ENCODE assay signal across 13 mouse cellular contexts in genomic region chr12:26842696-26843095, GRCm38 (mm10).
DNase-seq lines count a peak whose midpoint lies in the region; ATAC-seq lines count a peak whose summit lies in the region.
"Had no signal": no experiment of that assay in that cellular context is flagged by ENCODE, and none has a peak within 500 bp of the region (broad histone marks: within the 10 kb centered on the region; RNA-seq: fewer than 3 reads in every experiment).

No protein-coding gene starts in this region.

- no peaks in the 10 kb centered on the region for H3K9me3 ChIP-seq in forebrain, embryonic 13.5 days (replicated peaks)
- H3K9me3 ChIP-seq in forebrain, embryonic 14.5 days (replicated peaks; ENCODE audit: control insufficient read depth, low read length), result no peaks in the 10 kb centered on the region
- H3K9me3 ChIP-seq in midbrain, embryonic 11.5 days (ENCODE audit: control insufficient read depth, low read length), result no peaks in the 10 kb centered on the region
- H3K9me3 ChIP-seq in midbrain, embryonic 14.5 days (ENCODE audit: control insufficient read depth, low read length), result no peaks in the 10 kb centered on the region
- no peaks in the 10 kb centered on the region for H3K9me3 ChIP-seq in intestine, embryonic 16.5 days (ENCODE audit: control insufficient read depth, low read length)
- H3K9me3 ChIP-seq: liver, embryonic 15.5 days; stomach, embryonic 15.5 days had no signal

- no peak overlapping the region for H3K4me3 ChIP-seq in forebrain, embryonic 13.5 days
- no peak overlapping the region for H3K4me3 ChIP-seq in forebrain, embryonic 14.5 days (ENCODE audit: low read depth, low read length)
- H3K4me3 ChIP-seq in midbrain, embryonic 11.5 days (ENCODE audit: low read depth, low read length), result no peak overlapping the region
- no peak overlapping the region for H3K4me3 ChIP-seq in midbrain, embryonic 14.5 days (replicated peaks; ENCODE audit: low read depth, low read length)
- no peak overlapping the region for H3K4me3 ChIP-seq in intestine, embryonic 16.5 days (ENCODE audit: low read length)
- H3K4me3 ChIP-seq: liver, embryonic 15.5 days; stomach, embryonic 15.5 days had no signal

- H3K27ac ChIP-seq in forebrain, embryonic 13.5 days, result 0 out of 2 replicates have a peak overlapping the region, but pooled peaks have one; percentile 8
- no peak overlapping the region for H3K27ac ChIP-seq in forebrain, embryonic 14.5 days (ENCODE audit: low read depth, low read length)
- H3K27ac ChIP-seq in midbrain, embryonic 11.5 days (ENCODE audit: low read depth, low read length), result no peak overlapping the region
- no peak overlapping the region for H3K27ac ChIP-seq in midbrain, embryonic 14.5 days (replicated peaks; ENCODE audit: low read depth, low read length)
- H3K27ac ChIP-seq in intestine, embryonic 16.5 days (ENCODE audit: low read length), result peak overlapping the region; percentile 10; the same call in 1 of the 2 replicates
- H3K27ac ChIP-seq: liver, embryonic 15.5 days; stomach, embryonic 15.5 days had no signal

- no peaks in the 10 kb centered on the region for H3K36me3 ChIP-seq in forebrain, embryonic 13.5 days (ENCODE audit: poor library complexity, severe bottlenecking)
- no peaks in the 10 kb centered on the region for H3K36me3 ChIP-seq in forebrain, embryonic 14.5 days (ENCODE audit: control insufficient read depth, insufficient read depth, low read length)
- no peaks in the 10 kb centered on the region for H3K36me3 ChIP-seq in midbrain, embryonic 11.5 days (ENCODE audit: control insufficient read depth, insufficient read depth, low read length)
- H3K36me3 ChIP-seq in midbrain, embryonic 14.5 days (ENCODE audit: control insufficient read depth, insufficient read depth, low read length), result no peaks in the 10 kb centered on the region
- H3K36me3 ChIP-seq in intestine, embryonic 16.5 days (ENCODE audit: control insufficient read depth, insufficient read depth, low read length), result no peaks in the 10 kb centered on the region
- H3K36me3 ChIP-seq: liver, embryonic 15.5 days; stomach, embryonic 15.5 days had no signal

- WGBS in forebrain, embryonic 13.5 days, result 34% methylated on average over 5 of the region's 5 CpGs
- WGBS in forebrain, embryonic 14.5 days, result 39% methylated on average over 5 of the region's 5 CpGs
- WGBS in midbrain, embryonic 11.5 days, result 47% methylated on average over 5 of the region's 5 CpGs
- WGBS in midbrain, embryonic 14.5 days, result 39% methylated on average over 5 of the region's 5 CpGs
- 7% methylated on average over 5 of the region's 5 CpGs for WGBS in intestine, embryonic 16.5 days

- H3K27me3 ChIP-seq in forebrain, embryonic 13.5 days, result no peaks in the 10 kb centered on the region
- H3K27me3 ChIP-seq in forebrain, embryonic 14.5 days (replicated peaks; ENCODE audit: control insufficient read depth, insufficient read depth, low read length), result no peaks in the 10 kb centered on the region
- H3K27me3 ChIP-seq in midbrain, embryonic 11.5 days (ENCODE audit: control insufficient read depth, insufficient read depth, low read length), result no peaks in the 10 kb centered on the region
- H3K27me3 ChIP-seq in midbrain, embryonic 14.5 days (ENCODE audit: control insufficient read depth, insufficient read depth, low read length), result no peaks in the 10 kb centered on the region
- H3K27me3 ChIP-seq in intestine, embryonic 16.5 days (replicated peaks; ENCODE audit: control insufficient read depth, insufficient read depth, low read length), result no peaks in the 10 kb centered on the region
- H3K27me3 ChIP-seq: liver, embryonic 15.5 days; stomach, embryonic 15.5 days had no signal

- H3K9ac ChIP-seq in forebrain, embryonic 13.5 days, result no peak overlapping the region
- no peak overlapping the region for H3K9ac ChIP-seq in forebrain, embryonic 14.5 days (ENCODE audit: low read length)
- no peak overlapping the region for H3K9ac ChIP-seq in midbrain, embryonic 11.5 days (ENCODE audit: low read length)
- no peak overlapping the region for H3K9ac ChIP-seq in midbrain, embryonic 14.5 days (replicated peaks; ENCODE audit: low read length)
- H3K9ac ChIP-seq in intestine, embryonic 16.5 days (ENCODE audit: low read depth, low read length), result no peak overlapping the region
- H3K9ac ChIP-seq: liver, embryonic 15.5 days; stomach, embryonic 15.5 days had no signal

- 0 out of 2 replicates have a peak, but pooled peaks cover 3% of the 10 kb centered on the region for H3K4me1 ChIP-seq in forebrain, embryonic 13.5 days
- no peaks in the 10 kb centered on the region for H3K4me1 ChIP-seq in forebrain, embryonic 14.5 days (ENCODE audit: control insufficient read depth, insufficient read depth, low read length)
- H3K4me1 ChIP-seq in midbrain, embryonic 11.5 days (ENCODE audit: control insufficient read depth, insufficient read depth, low read length), result no peaks in the 10 kb centered on the region
- no peaks in the 10 kb centered on the region for H3K4me1 ChIP-seq in midbrain, embryonic 14.5 days (ENCODE audit: control insufficient read depth, insufficient read depth, low read length)
- H3K4me1 ChIP-seq in intestine, embryonic 16.5 days (ENCODE audit: control insufficient read depth, insufficient read depth, low read length), result peaks cover 3% of the 10 kb centered on the region; the same call in 1 of the 2 replicates
- H3K4me1 ChIP-seq: liver, embryonic 15.5 days; stomach, embryonic 15.5 days had no signal

- H3K4me2 ChIP-seq in forebrain, embryonic 13.5 days, result no peak overlapping the region
- H3K4me2 ChIP-seq in forebrain, embryonic 14.5 days (ENCODE audit: low read length), result no peak overlapping the region
- H3K4me2 ChIP-seq in midbrain, embryonic 11.5 days, result no peak overlapping the region
- H3K4me2 ChIP-seq in midbrain, embryonic 14.5 days (ENCODE audit: low read length), result no peak overlapping the region
- no peak overlapping the region for H3K4me2 ChIP-seq in intestine, embryonic 16.5 days (ENCODE audit: low read depth, low read length)
- H3K4me2 ChIP-seq: liver, embryonic 15.5 days; stomach, embryonic 15.5 days had no signal

- ATAC-seq in forebrain, embryonic 13.5 days, result no peak
- no peak for ATAC-seq in forebrain, embryonic 14.5 days
- ATAC-seq in midbrain, embryonic 11.5 days (ENCODE audit: low FRiP score), result no peak
- ATAC-seq in midbrain, embryonic 14.5 days (ENCODE audit: low FRiP score, low TSS enrichment), result no peak
- peak; percentile 92 for ATAC-seq in intestine, embryonic 16.5 days

- no peak for DNase-seq in forebrain, embryonic 14.5 days (ENCODE audit: low spot score)
- DNase-seq in midbrain, embryonic 11.5 days (ENCODE audit: low spot score, missing footprints), result peak; percentile 82
- DNase-seq in midbrain, embryonic 14.5 days, result no peak
- no peak for DNase-seq in thymus, postnatal 14 days
- DNase-seq in gastrocnemius, postnatal 4 days (ENCODE audit: low spot score in 2 of 2), result no peak
- DNase-seq in gastrocnemius, adult 8-10 months (ENCODE audit: low spot score in 2 of 2), result no peak
- DNase-seq: cerebellum, adult 2 months; kidney, postnatal 14 days; right cerebral cortex, postnatal 4 days had no signal

Comparison
In these comparisons a context has a peak if more than half of its experiments do, and no peak if none do; other contexts are left out.
1. H3K27ac ChIP-seq: peak in forebrain, embryonic 13.5 days (single experiment) and intestine, embryonic 16.5 days (single experiment); none in forebrain, embryonic 14.5 days (single experiment), midbrain, embryonic 11.5 days (single experiment) and midbrain, embryonic 14.5 days (single experiment).